Mouse (Mus musculus) brain, adult 2 months (tissue): ENCODE measurements around the gene Srsf6.
A peak's percentile ranks its signal among the peaks of the same experiment; 100 is the strongest.

Experiments
- DNase-seq: peaks from one replicate; pipeline ENCODE4 v3.0.0; 2011; ENCODE audit warnings: low read depth, low spot score

Srsf6 gene

DNA sequence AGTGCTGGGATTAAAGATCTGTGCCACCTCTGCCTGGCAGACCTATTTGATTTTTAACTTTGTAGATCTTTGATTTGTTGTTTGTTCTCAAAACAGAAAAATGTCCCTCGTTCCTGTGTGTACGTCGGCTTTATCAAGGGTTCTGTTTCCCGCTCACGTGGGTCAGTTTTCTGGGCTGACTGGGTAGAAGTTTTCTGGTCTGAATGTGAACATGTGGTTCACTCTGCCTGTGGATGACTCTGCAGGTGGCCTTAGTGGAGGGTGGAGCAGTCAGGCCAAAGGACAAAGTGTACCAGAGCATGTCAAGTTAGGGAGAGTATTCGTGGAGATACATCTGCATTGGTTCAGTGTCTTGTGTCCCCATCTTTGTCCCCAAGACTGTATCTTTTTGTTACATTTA is 53.1 kb downstream of the Srsf6 start:
- DNase-seq = no peak

GRCm38 (mm10) chr2:162985923-162986322 is 54.6 kb downstream of the Srsf6 start:
- peak; percentile 70 for DNase-seq
